Mouse (Mus musculus): Measurements from ENCODE around the gene Barx1. TPM values are rescaled to one million over a fixed set of nuclear protein-coding genes. Genes with fewer than 3 reads are reported as not detected.

Barx1 gene
- polyA plus RNA-seq, 1 experiment = not detected

DNA sequence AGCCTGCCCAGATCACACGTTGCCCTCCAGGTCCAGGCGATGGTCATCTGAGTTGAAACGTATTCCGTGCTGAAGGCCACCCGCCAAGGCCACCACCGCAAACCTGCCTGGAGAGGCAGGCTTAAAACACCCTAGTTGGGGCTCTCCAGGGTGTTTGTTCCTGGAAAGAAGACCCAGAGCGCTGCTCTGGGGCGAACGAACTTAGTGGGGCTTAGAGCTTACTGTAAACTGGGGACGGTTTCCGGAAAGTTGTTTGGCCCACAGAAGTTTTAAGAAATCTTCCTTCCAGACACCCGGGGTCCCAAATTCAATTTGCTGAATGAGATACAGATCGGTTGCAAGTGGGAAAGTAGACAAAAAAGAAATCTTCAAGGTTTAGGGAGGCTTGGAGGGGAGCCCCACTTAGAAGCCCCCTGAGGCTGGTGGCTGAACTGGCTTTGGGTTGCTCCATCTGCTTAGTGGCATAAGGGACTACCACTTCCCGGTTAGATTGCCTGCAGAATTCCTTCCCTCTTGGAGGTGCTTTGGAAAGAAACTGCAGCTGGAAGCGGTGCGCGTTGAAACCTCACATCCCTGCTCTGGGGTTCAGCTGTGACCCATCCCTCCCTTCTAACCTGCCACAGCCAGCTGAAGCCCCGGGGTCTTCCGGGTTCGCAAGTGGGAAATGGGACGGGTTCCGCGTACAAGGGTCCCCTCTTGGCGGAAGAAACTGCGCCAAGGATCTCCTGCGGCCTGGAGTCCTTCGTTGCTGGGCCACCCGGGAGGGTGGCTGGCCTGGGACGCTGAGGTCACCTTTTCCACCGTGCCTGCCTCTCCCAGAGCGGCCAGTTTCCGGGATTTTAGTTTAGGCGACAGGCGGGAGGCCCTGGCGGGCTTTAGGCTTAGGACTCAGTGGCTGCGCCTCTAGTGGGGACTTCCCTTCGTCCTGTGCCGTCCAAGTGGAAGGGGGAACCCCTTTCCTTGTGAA, 3.3 kb upstream of the Barx1 start:
- 6% methylated on average over 38 of the region's 38 CpGs for WGBS
- DNase-seq (ENCODE audit: low read depth, low spot score) = no peak

DNA sequence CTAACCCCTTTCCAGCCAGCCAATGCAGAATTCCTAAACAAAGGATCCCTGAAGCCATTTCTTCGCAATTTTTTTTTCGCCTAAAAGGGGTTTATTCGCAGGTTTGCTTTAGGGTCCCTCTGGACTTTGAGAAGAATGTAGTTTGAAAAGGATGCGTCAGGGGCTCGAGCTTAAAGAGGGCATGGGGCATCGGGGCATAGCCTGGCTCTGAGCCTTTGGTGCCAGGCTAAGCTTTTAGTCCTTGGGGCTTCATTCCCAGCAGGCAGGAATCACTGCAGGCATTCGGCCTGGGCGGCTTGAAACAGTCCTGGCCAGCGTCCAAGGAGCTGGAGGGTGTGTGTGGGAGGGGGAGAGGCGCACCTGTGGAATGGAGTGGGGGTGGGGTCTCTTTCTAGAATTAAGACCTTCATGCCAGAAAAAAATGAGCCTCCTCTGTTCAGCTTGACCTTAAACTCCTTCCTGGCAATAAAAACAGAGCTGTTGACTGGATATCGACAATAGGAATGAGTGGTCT, 2.5 kb upstream of the Barx1 start:
- 3% methylated on average over 11 of the region's 11 CpGs for WGBS

DNA sequence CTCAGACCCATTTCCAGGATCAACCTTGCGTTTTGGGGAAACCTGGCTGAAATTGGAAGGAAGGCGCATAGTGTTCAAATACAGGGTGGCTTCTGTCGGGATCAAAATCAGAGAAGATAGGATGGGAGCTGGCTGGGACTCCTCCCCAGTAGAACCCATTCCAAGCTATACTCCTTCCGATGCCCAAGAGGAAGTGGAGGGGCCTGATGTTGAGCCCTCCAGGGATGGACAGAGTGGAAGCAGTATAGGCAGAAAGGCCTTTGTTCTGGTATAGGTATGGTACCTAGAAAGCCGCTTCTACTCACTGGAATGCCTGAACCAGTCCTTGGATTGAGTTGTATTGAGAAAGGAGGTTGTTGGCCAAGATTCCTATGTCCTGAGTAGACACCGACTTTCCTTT, 2.1 kb upstream of the Barx1 start:
- DNase-seq (ENCODE audit: low read depth, low spot score) = no peak
- 25% methylated on average over 6 of the region's 6 CpGs for WGBS

More for the DNA sequence above, 2.5 kb upstream of the Barx1 start:
- DNase-seq (ENCODE audit: low read depth, low spot score) = no peak

DNA sequence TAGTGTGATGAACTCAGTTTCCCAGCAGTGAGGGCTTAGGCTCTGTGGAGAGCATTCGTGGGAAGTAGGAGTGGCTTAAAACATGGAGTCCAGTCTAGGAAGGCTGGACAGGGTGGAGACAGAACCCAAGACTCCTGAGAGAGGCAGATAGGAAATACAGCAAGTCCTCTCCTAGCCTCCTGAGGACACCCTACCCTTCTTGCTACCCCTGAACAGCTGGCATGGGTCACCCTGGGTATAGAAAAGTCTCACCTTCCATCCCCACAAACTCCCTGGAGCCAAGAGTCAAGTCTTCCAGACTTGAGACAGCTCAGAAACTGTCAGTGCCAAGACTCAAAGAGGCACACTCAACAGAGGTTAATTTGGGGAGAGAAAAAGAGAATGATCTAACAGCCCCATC, 1.2 kb upstream of the Barx1 start:
- WGBS = 9% methylated on average over 1 of the region's 1 CpGs
- no peak for DNase-seq (ENCODE audit: low read depth, low spot score)

DNA sequence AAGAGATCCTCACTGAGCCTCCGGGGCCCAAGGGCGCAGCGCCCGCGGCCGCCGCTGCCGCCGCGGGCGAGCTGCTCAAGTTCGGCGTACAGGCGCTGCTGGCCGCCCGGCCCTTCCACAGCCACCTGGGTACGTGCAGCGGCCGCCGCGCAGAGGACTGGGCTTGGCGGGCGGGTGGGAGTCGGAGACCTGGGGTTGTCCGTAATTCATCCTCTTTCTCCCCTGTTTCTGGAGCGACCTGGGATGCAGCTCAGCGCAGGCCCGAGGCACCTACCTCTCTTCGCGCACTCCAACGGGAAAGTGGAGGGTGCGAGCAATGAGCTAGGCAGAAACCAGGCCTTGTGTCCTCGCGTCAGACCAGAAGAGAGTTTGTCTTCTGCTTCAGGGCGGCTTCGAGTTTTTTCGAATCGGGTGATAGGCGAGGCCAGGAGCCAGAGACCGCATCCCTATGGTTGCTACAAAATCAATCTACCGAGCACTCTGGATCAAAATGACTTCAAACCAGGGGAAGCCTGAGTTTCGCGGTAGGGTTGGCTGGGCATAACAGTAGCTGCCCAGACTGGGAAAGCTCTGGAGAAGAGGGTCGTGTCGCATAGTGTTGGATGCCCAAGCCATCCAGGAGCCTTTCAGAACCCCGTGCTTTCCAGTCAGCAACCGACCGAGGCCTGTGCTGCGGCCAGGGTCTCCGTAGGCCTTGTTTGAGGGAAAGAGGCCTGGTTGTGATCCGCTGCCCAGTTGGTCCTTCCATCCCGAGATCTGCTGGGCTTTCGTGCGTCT, 601 bp downstream of the Barx1 start:
- DNase-seq (ENCODE audit: low read depth, low spot score) = no peak
- WGBS = 10% methylated on average over 54 of the region's 54 CpGs

DNA sequence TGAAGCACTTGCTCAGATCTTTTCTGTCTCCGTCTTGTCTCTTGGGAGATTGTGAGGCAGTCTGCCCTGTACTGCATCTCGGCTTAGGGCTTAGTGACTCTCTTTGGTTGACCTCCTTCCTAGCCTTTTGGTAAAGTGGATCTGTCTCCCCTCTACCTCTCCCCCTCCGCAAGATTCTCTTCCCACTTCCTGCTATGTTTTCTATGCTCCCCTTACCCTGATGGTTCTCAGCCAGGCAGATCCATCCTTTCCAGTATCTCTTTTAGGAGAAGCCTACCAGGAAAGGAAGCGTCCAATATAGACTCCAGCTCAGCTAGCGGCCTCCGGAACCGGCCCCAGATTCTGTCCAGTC, 1.2 kb downstream of the Barx1 start:
- DNase-seq (ENCODE audit: low read depth, low spot score) = no peak
- 28% methylated on average over 7 of the region's 7 CpGs for whole genome bisulfite sequencing

DNA sequence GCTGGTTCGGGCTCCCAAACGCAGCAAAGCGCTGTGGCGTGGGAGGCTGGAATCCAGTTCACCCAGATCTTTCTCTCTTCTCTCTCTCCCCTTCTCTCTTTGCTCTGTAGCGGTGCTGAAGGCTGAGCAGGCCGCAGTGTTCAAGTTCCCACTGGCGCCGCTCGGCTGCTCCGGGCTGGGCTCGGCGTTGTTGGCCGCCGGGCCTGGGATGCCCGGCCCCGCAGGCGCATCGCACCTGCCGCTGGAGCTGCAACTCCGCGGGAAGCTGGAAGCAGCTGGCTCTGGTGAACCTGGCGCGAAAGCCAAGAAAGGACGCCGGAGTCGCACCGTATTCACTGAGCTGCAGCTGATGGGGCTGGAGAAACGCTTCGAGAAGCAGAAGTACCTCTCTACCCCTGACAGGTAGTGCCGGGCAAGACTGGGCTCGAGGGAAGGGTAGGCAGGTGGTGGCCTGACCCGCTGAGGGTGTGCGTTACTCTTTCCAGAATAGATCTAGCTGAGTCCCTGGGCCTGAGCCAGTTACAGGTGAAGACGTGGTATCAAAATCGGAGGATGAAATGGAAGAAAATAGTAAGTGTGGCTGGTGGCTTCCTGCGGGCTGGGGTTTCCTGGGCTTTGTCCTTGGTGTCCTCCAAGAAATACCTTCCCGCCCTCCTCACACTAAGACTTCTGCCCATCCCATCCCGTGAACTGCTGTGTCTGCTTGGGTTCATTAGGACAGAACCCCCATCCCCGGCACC, 2.3 kb downstream of the Barx1 start:
- WGBS = 5% methylated on average over 39 of the region's 39 CpGs
- DNase-seq (ENCODE audit: low read depth, low spot score) = no peak

DNA sequence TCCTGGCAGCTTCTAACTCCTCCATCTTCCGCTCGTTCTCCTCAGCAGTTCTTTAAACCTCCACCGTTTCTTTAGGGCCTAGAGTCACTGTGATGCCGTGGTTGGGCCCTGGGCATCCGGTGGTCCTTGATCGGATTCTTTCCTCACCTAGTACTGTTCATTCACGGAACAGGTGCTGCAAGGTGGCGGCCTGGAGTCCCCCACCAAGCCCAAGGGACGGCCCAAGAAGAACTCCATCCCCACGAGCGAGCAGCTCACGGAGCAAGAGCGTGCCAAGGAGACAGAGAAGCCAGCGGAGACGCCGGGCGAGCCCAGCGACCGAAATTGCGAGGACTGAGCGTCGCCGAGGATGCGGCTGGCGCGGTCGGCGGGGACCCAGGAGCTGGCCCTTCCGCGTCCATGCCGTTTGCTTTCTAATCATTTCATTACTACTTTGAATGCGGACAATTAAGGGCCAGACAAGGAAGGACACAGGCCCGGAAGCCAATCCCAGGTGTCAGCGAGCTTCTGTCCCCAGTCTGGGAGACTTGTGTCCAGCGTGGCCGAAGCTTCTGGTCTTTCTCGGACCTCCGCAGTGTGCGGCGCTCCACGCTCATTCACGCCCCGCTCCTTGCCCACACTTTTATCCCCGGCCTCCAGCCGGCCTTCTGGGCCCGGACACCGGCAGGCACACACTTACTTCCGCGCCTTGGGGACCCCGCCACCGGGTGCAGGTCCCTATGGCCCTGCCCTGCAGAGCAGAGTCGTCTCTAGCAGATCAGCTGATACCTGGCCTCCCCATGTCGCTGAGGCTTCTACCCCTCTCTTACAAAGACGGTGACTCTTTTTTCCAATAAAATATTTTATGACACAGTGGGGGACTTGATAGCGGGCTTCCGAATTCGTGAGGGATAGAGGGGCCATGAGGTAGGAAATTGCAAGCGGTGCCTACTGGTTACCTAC, 3.1 kb downstream of the Barx1 start:
- WGBS = 5% methylated on average over 58 of the region's 58 CpGs
- DNase-seq (ENCODE audit: low read depth, low spot score) = no peak

DNA sequence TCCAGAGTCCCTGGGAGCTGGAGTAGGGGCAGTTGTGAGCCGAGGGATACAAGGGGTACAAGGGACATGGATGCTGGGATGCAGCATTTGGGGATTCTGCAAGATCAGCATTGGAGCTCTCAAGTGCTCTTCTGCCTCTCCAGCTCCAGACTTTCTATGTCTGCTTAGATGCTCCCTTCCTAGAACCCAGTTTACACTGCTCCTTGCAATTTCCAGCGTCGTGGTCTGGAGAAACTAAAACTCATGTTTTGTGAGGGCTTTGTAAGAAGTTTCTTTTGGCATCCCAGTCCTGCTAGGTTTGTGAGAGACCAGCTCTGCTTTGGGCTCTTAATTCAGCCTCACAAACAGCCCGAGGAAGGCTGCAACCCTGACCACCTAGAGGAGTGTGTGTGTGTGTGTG, 4.7 kb downstream of the Barx1 start:
- 8% methylated on average over 4 of the region's 4 CpGs for WGBS
- DNase-seq (ENCODE audit: low read depth, low spot score) = no peak

DNA sequence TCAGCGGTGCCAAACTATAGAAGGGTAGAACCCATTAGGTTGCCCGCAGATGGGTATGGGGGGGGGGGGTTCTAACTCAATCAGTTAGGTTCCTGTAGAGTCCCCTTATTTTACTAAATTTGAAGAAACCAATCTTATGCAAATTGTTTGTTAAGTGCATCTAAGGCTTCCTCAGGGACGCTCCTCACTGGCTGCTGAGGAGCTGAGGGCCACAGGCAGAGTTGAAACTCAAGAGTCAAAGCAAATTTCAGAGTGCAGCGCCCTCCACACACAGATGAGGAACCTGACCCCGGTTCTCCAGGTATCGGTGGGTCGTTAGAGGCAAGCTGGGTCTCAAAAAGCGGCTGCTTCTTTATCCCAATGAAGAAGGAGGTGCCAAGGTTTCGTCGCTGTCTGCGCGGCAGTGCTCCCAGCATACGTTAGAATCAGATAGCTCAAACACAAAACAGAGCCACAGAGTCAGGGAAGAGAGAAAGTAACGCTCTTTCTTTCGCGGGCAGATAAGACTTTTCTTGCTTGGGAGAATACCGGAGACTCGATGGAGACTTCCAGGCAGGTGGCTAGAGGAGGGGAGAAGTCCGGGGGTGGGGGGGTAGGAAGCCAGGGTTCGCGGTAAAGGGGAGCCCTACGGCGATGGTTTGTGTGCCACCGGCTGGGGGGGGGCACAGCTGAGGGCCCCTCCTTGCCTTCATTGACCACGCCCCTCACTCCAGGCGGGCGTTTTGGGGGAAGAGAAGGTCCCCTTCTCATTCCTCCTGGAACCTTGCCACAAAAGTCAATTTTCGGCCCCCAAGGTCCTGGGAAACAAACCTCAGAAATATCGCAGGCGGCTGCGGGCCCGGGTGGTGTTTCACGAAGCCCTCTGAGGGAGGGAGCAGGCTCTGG, 5.5 kb downstream of the Barx1 start:
- DNase-seq (ENCODE audit: low read depth, low spot score) = no peak
- 4% methylated on average over 33 of the region's 33 CpGs for WGBS

DNA sequence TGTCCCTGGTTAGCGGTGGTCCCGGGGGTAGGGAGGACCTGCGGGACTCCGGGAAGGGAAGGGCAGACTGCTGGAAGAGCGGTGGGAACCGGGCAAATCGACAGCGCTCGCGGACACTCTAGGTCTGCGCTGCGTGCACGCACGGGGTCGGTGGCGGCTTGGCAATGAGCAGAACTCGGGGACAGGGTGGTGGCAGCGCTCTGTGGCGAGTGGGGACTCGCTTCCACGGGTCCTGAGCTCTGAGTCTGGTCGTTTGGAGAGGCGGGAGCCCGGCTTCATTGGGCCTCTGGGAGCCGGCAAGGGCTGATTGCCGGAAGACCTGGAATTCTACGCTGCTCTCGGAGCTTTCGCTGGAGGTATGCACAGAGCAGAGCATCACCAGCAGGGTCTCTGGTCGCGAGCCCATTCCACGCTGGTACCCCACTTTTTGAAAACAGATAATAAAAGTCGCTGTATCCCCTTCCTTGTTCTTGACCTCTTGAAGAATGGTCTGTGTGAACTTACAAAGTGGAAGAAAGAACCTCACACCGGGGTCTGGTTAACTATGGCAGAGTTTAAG, 6.3 kb downstream of the Barx1 start:
- 3% methylated on average over 34 of the region's 34 CpGs for WGBS
- DNase-seq (ENCODE audit: low read depth, low spot score) = no peak

DNA sequence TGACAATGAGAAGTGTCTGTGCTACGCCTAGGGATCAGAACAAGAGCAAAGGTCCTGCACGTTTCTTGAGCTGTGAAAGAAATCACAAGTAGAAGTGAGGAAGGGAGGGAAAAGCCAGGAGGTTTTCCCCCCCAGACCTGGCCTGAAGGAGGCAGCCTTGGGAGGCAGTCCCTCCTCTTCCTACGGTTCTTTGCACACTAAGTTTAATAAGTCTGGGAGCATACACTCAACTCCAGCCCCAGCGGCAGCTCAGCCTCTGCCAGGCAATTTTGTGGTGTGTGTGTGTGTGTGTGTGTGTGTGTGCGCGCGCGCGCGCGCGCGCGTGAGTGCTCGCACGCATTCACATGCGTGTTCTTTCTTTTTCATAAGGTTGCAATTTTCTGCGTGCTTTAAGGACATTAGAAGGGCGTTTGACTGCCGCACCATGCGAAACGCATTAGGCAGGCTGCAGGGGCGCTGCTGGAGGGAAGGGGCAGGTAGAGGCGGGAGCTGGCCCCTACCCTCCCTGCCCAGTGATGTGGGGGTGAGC, 9.6 kb downstream of the Barx1 start:
- no peak for DNase-seq (ENCODE audit: low read depth, low spot score)
- WGBS = 1% methylated on average over 24 of the region's 24 CpGs

DNA sequence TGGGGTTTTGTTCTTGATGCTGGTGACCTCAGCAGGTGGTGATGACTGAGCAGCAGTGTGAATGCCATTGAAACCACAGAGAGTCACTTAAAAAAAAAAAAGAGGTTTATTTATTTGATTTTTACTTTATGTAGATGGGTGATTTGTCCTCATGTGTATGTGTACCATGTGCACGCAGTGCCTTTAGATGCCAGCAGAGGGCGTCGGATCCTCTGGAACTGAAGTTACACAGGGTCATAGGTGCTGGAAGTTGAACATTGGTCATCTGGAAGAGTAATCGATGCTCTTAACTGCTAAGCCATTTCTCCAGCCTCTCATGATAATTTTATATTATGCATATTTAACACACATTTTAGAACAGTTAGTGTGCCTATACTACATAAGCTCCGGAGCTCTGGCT, 11.8 kb downstream of the Barx1 start:
- WGBS = 77% methylated on average over 5 of the region's 5 CpGs
- no peak for DNase-seq (ENCODE audit: low read depth, low spot score)

DNA sequence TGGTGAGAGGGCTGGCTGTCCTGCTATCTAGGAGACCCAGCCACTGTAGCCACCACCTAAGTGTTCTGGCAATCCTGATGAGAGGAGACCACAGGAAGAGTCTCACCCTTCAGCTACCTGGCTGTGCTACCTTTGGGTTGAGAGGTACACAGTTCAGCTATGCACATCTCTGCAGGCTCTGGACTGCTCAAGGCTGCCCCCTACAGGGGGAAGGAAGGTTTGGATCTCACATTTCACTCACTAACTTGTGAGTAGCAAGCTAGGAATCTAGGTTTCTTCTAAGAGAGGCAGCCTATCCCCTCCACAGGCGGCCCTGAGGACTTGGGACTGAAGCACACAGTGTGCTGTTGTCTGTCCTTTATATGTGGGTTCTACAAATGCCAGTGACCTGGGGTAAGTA, 16.6 kb downstream of the Barx1 start:
- DNase-seq (ENCODE audit: low read depth, low spot score) = no peak

DNA sequence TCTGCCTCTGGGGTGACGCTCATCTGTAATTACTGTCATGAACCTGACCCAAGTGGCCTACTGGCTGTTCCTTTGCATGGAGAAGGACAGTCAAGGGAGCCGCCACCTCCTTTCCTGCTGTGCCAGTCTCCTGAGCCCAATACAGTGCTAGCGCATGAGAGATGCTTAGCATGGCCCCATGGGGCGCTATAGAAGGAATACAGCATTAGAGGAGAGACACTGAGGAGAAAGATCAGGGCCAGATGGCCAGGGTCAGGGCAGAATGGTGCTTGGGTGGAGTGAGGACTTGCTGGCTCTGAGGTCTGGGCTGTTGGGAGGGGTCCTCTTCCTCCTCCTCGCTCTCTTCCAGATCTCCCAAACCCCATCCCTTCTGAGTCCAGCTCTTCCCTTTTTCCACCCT, 23.9 kb downstream of the Barx1 start:
- whole genome bisulfite sequencing = 63% methylated on average over 5 of the region's 5 CpGs
- no peak for DNase-seq (ENCODE audit: low read depth, low spot score)

More for the DNA sequence above, 16.6 kb downstream of the Barx1 start:
- WGBS = 27% methylated on average over 1 of the region's 1 CpGs

DNA sequence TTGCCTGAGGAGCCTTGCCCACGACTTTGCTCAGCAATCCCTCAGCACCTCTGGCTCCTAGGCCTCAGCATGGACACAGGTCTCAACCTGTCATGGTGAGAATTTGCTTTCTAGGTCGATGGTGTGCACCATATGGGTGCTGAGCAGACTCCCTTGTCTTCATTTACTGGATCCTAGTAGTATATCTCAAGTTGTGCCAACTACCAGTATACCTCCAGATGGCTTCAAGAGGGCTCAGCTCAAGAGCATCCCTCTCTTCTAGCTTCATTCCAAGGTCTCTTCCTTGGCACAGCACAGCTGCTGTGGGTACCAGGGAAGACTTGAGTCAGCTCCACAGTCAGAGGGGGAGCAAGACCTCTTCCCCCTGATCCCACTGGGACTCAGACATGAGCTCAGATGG, 29.2 kb downstream of the Barx1 start:
- DNase-seq (ENCODE audit: low read depth, low spot score) = no peak
- 36% methylated on average over 2 of the region's 2 CpGs for WGBS
